Mouse (Mus musculus) left cerebral cortex, postnatal 25 days (tissue): ENCODE results near the gene Hk1. TPM values are rescaled to one million over a fixed set of nuclear protein-coding genes. Genes with fewer than 3 reads are reported as not detected.
A peak's percentile ranks its signal among the peaks of the same experiment; 100 is the strongest.
"Not testable (repeated sequence)": the region's sequence is repeated elsewhere in the genome, so short reads cannot be mapped to it uniquely, and the experiment has no call there.

ENCODE experiments used
- DNase-seq, 2 experiments: peaks; one replicate each; pipeline ENCODE4 v3.0.0; 2022; ENCODE audit warnings: low spot score in 2 of 2, mixed read lengths in 1 of 2
- intact Hi-C: fragments of 180-260 bp; cut with DNase I; formaldehyde crosslinking; loops from one replicate; pipeline ENCODE4 v1.15.1; 2025
- total RNA-seq, 2 experiments: library from RNA; stranded (reverse); gene quantifications; 2 replicates each; pipeline ENCODE4 v1.2.3; 2021

Hk1 gene
- total RNA-seq, 2 experiments from 2014 or later: 305 to 321 TPM

DNA sequence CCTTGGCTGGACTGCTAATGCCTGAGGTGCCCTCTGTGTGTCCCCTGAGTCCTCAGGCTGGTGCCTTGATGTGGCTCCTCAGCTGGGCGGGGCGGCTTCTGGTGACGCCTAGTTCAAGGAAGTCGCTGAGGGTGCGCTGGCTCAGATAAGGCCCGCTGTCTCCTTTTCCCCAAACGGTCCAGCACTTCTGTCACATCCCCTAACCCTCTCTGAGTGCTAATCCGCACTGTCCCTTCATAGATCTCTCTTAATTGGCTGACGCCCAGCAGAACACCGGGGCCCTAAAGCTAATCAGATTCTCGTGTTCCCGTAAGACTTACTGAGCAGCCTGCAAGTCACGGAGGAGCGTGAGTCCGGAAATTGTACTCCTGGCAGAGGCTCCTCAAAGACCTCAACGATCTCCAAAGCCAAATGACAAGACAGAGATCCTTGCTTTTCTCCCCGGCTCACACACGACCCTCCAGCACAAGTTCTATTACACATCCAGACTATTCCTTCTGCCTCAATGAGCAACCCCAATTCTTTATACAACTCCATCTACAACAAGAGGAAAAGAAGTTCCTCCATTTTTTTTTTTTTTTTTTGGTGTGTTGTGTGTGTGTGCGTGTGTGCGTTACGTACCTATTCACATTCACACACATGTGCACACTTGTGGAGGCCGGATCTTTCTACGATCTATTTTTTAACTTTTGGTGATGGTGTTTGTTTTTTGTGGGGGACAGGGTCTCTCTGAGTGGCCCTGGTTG, 52.0 kb downstream of the Hk1 start:
- intact Hi-C loops: no loop called here
- DNase-seq: no peak

DNA sequence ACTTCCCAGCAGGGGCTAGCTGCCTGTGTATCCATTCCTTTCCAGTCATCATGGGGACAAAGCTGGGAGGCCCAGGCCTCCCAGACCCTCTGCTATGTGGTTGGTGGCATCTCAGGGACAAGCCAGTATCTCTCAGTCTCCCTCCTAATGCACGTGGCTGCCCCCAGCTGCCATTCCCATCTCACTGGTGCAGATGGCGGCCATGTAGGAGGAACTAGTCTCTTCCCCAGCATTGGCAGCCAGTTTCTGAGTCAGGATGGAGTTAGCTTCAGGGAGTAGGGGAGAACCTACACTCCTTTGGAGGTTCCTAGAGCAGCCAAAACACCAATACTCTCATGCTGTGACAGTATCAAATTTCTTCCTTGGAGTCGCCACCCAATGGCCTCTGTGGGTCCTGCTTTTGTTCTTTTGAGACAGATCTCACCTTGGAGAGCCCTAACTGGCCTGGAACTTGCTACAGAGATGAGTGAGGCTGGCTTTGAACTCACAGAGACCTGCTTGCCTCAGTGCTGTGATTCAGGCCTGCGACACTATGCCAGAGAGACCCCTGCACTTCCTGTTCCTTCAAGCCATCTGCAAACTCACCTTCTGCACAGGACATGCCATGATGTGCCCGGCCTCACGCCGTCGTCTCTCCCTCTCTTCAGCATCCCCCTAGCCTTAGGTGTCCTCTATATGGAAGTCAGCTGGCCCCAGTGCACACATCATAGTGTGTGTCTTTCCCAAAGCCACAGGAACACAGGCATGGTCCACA, 52.7 kb downstream of the Hk1 start:
- intact Hi-C loops: no loop called here
- peak in 1 of 2 experiments; percentile 56 for DNase-seq

DNA sequence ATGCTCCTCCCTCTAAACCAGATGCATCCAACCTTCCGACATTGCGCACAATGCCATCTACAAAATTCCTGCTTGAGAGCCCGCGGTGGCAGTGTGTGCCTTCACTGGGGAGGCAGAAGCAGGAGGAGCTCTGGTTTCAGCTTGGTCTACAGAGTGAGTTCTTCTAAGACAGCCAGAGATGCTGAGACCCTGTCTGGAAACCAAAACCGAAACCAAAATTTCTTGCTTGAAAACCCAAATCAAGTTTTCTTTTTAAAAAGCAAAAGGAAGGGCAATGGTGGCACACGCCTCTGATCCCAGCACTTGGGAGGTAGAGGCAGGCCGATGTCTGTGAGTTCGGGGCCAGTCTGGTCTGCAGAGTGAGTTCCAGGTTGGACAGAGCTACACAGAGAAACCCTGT, 53.7 kb downstream of the Hk1 start:
- DNase-seq: no peak
- intact Hi-C loops: no loop called here

DNA sequence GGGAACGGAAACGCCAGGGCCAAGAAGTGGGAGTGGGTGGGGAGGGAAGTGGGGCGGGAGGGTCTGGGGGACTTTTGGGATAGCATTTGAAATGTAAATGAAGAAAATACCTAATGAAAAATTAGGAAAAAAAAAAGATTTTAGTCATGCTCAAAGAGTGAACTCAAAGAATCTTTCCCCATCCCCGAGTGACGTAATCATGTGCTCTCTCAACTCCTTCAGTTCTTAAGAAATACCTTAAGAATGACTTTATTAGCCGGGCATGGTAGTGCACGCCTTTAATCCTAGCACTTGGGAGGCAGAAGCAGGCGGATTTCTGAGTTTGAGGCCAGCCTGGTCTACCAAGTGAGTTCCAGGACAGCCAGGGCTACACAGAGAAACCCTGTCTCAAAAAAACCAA, 56.9 kb downstream of the Hk1 start:
- intact Hi-C loops, DNase-seq: not testable (repeated sequence)

DNA sequence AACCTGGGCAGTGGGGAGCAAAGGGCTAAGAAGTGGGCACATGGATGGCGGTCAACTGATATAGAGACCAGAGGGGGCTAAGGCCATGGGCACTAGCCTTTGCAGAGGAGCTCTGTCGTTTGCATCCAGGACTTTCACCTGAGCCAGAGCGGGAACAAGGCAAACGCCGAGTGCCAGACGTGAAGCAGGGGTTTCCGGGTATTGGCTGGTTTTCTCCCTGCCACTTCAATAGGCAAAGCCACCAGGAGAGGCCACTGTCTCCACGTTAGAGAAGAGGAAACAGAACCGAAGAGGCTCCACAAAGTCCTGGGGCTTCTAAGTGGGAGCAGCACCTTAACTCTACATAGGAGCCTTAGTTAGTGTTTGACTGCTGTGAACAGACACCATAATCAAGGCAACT, 58.3 kb downstream of the Hk1 start:
- intact Hi-C loops: no loop called here
- no peak for DNase-seq

DNA sequence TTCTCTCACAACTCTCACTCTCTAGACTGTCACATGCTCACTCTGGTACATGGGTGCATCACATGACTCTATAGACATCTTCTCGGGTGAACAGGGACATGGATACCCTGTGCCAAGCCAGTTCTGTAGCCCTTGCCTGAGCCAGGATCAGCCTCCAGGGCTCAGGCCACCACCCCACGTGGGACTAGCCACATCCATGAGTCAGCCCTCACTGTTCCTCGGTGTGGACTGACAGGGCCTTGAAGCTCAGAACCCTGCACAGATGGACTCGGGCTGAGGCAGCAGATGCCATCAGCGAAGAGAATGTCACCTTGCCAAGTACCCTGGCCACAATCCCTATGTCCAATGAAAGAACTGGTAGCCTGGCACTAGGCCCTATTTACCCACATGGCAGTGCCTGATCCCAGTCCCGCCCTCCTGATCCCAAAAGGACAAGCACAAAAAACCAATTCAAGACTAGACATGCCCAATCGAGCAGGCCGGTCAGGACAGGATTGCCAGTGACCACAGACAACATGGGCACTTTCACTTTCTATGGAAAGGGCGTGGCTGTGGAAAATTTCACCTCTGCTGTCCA, 59.2 kb downstream of the Hk1 start:
- intact Hi-C loops: no loop called here
- DNase-seq: peak in 1 of 2 experiments; percentile 25

DNA sequence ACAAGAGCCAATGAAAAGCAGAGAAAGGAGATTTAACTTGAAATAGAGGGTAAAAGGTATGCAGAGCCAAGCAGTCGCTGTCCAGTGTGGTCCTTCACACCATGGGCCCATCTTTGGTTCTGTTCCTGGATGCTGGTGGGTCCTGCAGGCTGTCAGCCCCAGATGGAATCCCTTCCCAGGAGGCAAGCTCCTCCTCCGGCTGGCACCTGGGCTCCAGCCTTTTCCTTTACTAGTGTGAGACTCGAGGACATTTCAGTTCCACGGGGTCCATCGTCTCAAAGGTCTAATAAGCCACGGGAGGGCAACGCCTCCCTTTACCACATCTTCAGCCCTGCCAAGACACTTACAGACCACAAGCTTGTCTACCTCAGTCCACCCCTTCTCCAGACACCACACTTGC, 60.6 kb downstream of the Hk1 start:
- intact Hi-C loops: no loop called here
- DNase-seq: no peak

DNA sequence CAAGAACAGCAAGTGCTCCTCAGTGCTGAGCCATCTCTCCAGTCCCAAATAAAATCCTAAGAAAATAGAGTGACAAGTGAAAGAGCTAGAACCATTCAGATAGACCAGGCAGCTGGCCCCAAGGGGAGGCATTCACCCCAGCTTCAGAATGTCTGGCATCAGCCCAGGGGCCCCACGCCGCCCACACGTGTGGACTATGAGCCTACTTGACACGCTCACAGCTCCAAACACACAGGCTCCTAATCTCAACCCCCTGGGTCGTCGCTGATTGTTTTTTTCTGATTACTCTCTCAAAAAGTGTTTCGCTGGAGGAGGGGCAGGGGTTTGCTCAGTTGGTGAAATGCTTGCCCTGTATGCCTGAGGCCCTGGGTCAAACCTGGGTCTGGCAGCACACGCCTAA, 63.2 kb downstream of the Hk1 start:
- intact Hi-C loops: no loop called here
- no peak for DNase-seq

DNA sequence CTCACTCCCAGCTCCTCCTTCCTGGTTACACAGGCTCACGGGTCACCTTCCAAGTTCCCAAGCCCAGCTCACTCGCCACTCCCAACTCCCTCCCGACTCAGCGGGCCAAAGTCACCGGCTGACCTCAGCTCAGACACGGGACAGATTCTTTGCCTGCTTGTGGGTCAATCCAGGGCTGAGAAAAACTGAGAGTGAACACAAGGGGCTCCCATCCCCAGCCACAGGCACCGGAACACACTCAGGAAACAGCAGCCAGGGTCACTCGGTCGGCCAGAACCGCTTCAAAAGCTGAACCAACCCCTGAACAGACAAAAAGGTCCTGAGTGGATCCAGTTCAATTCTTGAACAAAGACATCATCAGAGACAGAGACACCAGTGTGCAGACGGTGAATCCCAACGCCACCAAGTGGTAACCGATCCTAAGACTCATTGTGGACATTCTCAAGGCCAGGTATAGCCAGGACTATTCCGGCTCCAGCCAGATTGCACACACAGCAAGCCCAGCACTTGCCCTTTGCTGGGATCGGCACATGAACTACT, 65.8 kb downstream of the Hk1 start:
- no peak for DNase-seq
- intact Hi-C loops: no loop called here

DNA sequence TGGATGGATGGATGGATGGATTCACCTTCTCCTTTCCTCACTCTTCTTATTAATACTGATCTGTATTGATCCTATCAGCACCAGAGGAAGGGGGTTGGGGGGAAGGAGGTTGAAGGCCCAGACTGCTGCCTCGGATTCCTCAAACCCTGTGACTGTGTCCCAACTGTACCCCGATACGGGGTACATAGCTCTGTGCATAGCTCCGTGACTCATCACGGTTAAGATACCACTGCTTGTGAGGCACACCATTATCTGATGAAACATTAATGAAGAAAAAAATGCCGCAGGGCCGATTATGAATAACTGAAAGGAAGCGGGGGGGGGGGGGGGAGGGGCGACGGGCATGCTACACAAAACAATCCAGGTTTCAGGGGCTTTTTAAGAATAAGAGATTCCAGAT, 66.6 kb downstream of the Hk1 start:
- intact Hi-C loops: no loop called here
- no peak for DNase-seq

DNA sequence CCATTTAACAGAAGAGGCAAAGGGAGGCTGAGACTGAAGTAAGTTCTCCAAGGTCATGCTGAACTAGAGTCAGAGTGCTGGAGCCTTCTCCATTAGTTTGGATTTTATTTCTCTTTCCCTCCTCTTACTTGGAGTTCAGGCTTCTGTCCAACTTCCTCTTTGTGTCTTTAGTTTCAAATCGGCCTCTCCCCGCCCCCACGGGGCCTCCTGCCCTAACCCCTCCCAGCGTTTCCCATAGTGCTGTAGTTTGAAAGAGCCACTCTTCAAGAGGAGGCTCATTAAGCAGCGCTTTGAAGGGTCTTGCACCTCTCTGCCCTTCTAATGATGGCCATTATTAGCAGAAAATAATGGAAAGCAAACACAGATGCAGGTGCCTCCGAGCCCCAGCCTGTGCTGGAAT, 68.2 kb downstream of the Hk1 start:
- DNase-seq: peak in 1 of 2 experiments; percentile 57
- intact Hi-C loops: loop anchor here (2.0 kb wide), 1 partner anchor 25 kb away; no protein-coding TSS in a partner anchor

DNA sequence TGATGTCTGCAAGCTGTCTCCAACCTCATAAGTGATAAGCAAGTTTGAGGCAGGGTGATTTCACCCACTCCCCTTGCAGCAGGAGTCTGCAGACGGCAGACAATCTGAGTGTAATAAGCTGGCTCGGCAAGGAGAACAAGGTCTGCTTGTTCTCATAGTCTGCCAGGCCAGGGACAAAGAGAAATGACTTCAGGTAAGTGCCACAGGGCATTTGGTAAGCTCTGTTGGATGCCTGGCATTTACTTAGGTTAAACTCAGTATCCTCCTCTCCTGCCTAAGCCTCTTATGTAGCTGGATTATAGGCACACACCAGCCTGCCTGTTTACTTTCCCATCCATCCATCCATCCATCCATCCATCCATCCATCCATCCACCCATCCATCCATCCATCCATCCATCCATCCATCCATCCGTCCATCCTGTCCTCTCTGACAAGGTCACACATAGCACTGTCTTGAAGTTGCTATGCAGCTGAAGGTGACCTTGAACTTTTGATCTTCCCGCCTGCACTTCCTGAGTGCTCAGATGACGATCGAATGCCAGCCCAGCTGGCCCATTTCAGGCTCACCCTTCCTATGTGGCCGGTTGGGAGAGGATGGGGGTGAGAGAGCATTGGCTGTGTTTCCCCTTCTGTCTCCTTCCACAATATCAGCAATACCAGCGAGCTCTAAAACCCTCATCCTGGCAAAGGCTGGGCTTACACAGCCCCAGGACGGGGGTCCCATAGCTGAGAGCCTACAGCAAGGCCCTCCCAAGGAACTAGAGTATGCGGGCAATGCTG, 69.3 kb downstream of the Hk1 start:
- DNase-seq: no peak
- intact Hi-C loops: loop anchor here (2.0 kb wide), 1 partner anchor 24 kb away; no protein-coding TSS in a partner anchor

DNA sequence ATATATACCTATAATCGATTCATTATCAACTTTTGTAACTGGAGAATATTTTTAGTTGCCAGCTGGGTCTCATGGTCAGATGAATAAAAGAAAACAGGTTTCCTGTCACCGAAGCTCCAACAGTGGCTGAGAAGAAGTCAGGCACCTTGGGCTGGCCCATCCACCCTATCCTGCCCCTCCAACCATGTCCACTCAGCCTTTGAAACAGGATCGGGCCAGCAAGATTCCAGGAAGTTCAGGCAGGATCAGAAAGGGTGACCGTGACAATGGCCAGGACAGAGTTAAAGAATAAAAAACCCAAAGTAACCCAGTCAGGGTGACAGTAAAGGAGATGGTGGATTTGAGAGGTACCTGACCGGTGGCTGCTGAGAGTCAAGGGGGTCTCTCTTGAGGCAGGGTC, 70.1 kb downstream of the Hk1 start:
- intact Hi-C loops: no loop called here
- no peak for DNase-seq

DNA sequence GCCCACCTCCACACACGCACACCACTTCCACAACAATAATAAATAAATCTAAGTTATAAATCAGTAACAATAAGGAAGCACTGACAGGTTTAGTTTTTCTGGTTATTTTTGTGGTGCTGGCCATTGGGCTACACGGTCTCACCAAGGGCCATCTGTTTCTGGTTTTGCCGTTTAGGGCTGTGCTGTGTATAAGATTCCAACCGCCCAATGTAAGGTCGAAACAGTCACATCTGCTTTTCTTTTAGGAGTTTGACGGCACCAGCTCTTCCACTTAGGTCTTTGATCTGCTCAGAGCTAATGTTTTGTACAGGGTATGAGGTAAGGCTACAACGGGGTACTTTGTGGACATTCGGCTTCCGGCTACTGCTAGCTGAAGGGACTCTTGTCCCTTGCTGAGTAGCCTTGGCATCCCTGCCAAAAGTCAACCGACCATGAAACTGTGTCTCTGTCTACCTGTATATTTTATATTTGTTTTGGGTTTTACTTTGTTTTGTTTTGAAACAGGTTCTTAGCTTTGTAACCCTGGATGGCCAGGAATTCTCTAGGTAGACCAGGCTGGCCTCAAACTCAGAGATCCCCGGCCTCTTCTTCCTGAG, 70.7 kb downstream of the Hk1 start:
- DNase-seq: no peak
- intact Hi-C loops: no loop called here

DNA sequence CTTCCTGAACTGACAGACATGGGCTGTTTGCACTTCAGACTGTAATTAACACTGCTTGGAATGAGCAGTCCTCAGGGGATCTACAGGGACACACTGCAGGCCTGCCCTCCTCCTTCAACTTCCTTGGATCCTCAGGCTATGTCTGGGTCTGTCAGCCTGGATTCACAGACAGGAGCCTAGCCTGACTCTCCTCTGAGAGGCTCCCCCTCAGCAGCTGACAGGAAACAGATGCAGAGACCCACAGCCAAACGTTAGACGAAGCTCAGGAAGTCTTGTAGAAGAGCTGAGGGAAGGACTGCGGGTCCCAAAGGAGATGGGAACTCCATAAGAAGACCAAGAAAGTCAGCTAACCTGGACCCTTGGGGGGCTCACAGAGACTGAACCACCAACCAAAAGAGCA, 73.2 kb downstream of the Hk1 start:
- DNase-seq: no peak
- intact Hi-C loops: no loop called here

DNA sequence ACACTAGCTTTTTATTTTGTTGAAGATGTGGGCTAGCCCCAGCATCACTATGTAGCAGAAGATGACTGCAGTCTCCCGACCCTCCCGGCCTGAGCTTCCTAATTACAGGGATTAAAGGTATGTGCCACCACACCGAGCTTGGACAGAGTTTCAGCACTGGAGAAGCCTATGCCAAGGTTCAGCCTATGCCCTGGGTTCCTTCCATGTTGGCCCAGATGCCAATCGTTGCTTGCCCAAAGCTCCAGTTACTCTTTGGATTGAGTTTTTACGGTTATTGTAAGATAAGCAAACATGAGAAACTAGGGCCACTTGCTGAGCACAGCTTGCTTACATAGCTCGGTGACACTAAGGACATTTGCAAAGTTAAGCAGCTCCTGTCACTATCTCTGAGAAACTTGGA, 74.6 kb downstream of the Hk1 start:
- intact Hi-C loops: no loop called here
- no peak for DNase-seq

DNA sequence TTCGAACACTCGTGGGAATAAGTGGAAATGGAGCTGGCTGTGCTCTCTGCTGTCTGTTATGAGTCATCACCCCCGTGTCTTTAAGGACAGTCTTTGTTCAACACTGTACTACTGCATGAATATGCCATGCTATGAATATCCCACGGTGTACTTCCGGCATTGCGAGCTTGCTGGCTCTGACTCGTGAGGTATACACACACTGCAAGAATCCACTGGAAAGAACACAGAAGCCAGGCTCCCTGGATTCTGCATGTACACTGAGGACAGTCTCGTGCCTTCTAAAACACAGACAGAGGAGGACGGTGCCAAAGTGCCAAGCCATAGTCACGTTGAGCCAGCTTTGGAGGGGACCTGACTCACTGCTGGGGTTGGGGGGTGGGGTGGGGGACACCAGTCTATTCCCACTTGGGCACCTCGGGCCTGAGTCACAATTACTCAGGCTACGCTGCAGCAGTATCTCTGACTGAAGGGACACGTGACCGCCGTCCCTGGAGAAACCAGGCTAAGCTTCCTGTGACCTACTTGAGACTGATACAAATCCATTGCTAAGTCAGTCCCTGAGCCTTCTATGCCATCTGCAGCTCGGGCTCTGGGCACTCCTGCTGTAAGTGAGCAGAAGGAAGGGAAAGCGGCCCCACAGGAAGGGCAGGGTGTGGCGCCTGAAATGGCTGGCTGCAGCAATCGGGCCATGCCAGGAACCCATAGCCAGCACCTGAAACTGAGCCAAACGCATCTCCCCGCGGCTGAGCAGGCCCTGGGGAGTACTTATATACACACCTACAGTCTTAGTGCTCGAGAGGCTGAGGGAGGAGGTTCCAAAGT, 79.5 kb downstream of the Hk1 start:
- intact Hi-C loops: loop anchor here (1.0 kb wide), 1 partner anchor 40 kb away; no protein-coding TSS in a partner anchor
- peak; percentile 56 to 85 for DNase-seq

DNA sequence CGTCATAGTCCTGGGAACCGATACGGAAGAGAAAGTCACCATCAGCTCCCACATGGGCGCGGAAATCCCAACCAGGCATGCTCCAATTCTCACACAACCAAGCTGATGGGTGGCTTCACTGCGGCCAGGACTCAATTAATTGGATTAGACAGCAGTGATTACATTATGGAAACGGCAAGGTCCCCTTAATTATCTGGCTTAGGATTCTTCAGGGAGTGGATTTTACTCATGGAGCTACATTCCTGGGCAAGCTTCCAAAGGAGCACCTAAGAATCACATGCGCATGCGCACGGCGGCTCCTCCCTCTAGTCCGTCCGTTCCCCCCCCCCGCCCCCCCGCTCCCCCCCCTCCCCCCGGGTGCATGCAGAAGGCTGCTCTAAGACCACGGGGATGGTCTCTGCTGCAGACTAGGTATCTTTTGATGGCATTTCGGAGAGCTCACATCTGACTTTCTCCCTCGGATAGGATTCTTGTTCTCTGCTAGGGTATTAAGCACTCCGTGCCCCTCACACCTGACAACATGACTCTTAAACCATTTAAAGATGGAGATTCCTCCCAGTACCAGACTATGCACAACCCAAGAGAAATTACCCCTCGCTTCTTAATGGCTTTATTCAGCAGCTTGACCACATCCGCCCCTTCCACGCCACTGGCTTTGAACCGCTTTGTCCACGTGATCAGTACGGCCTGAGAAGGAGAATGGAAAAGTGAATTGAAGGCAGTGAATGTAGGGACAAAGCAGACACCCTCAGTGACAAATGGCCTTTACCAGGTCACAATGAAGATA, 83.4 kb downstream of the Hk1 start:
- no peak for DNase-seq
- intact Hi-C loops: no loop called here
